Mouse (Mus musculus): ENCODE results near the gene Cxcr4. TPM values are rescaled to one million over a fixed set of nuclear protein-coding genes. Genes with fewer than 3 reads are reported as not detected.

Gene Cxcr4
- polyA plus RNA-seq, 1 experiment: 96.9 TPM

GRCm38 (mm10) chr1:128595528-128595927 lies 3.4 kb upstream of the Cxcr4 start:
- peak; percentile 82 for DNase-seq (ENCODE audit: low read depth)
- TF ChIP-seq CTCF (IDR thresholded peaks at IDR 0.05; ENCODE audit: borderline replicate concordance, extremely low read depth, insufficient read depth, insufficient read length): no peak
- TF ChIP-seq POLR2A (IDR thresholded peaks at IDR 0.05; ENCODE audit: borderline replicate concordance, extremely low read depth, insufficient read depth, insufficient read length, poor library complexity, severe bottlenecking): no peak

GRCm38 (mm10) chr1:128595105-128595420 lies 3.0 kb upstream of the Cxcr4 start:
- peak; percentile 52 for DNase-seq (ENCODE audit: low read depth)
- TF ChIP-seq POLR2A (IDR thresholded peaks at IDR 0.05; ENCODE audit: borderline replicate concordance, extremely low read depth, insufficient read depth, insufficient read length, poor library complexity, severe bottlenecking) (no peak), CTCF (IDR thresholded peaks at IDR 0.05; ENCODE audit: borderline replicate concordance, extremely low read depth, insufficient read depth, insufficient read length) (no peak)

GRCm38 (mm10) chr1:128594353-128595104 lies 2.4 kb upstream of the Cxcr4 start:
- DNase-seq (ENCODE audit: low read depth): peak; percentile 73
- TF ChIP-seq POLR2A (IDR thresholded peaks at IDR 0.05; ENCODE audit: borderline replicate concordance, extremely low read depth, insufficient read depth, insufficient read length, poor library complexity, severe bottlenecking): no peak
- TF ChIP-seq CTCF (IDR thresholded peaks at IDR 0.05; ENCODE audit: borderline replicate concordance, extremely low read depth, insufficient read depth, insufficient read length): no peak

GRCm38 (mm10) chr1:128592961-128593501 lies 938 bp upstream of the Cxcr4 start:
- peak; percentile 82 for DNase-seq (ENCODE audit: low read depth)
- TF ChIP-seq CTCF (IDR thresholded peaks at IDR 0.05; ENCODE audit: borderline replicate concordance, extremely low read depth, insufficient read depth, insufficient read length) (no peak), POLR2A (IDR thresholded peaks at IDR 0.05; ENCODE audit: borderline replicate concordance, extremely low read depth, insufficient read depth, insufficient read length, poor library complexity, severe bottlenecking) (no peak)

- DNase-seq (ENCODE audit: low read depth): peak; percentile 71
These were observed 327 bp downstream of the Cxcr4 start for GRCm38 (mm10) chr1:128591721-128592210.

GRCm38 (mm10) chr1:128590816-128591720 lies 1.0 kb downstream of the Cxcr4 start:
- TF ChIP-seq CTCF (IDR thresholded peaks at IDR 0.05; ENCODE audit: borderline replicate concordance, extremely low read depth, insufficient read depth, insufficient read length) (no peak), POLR2A (IDR thresholded peaks at IDR 0.05; ENCODE audit: borderline replicate concordance, extremely low read depth, insufficient read depth, insufficient read length, poor library complexity, severe bottlenecking) (no peak)
- peak; percentile 82 for DNase-seq (ENCODE audit: low read depth)

More at GRCm38 (mm10) chr1:128591721-128592210, 327 bp downstream of the Cxcr4 start:
- TF ChIP-seq POLR2A (IDR thresholded peaks at IDR 0.05; ENCODE audit: borderline replicate concordance, extremely low read depth, insufficient read depth, insufficient read length, poor library complexity, severe bottlenecking) (no peak), CTCF (IDR thresholded peaks at IDR 0.05; ENCODE audit: borderline replicate concordance, extremely low read depth, insufficient read depth, insufficient read length) (no peak)

- TF ChIP-seq POLR2A (IDR thresholded peaks at IDR 0.05; ENCODE audit: borderline replicate concordance, extremely low read depth, insufficient read depth, insufficient read length, poor library complexity, severe bottlenecking) (no peak), CTCF (IDR thresholded peaks at IDR 0.05; ENCODE audit: borderline replicate concordance, extremely low read depth, insufficient read depth, insufficient read length) (no peak)
- peak; percentile 49 for DNase-seq (ENCODE audit: low read depth)
These were observed 2.1 kb downstream of the Cxcr4 start for GRCm38 (mm10) chr1:128590011-128590410.

- no peak for DNase-seq (ENCODE audit: low read depth)
- no peak for TF ChIP-seq POLR2A (IDR thresholded peaks at IDR 0.05; ENCODE audit: borderline replicate concordance, extremely low read depth, insufficient read depth, insufficient read length, poor library complexity, severe bottlenecking)
- TF ChIP-seq CTCF (IDR thresholded peaks at IDR 0.05; ENCODE audit: borderline replicate concordance, extremely low read depth, insufficient read depth, insufficient read length): no peak
These were observed 2.6 kb downstream of the Cxcr4 start for GRCm38 (mm10) chr1:128589488-128589887.

- DNase-seq (ENCODE audit: low read depth): no peak
- TF ChIP-seq POLR2A (IDR thresholded peaks at IDR 0.05; ENCODE audit: borderline replicate concordance, extremely low read depth, insufficient read depth, insufficient read length, poor library complexity, severe bottlenecking) (no peak), CTCF (IDR thresholded peaks at IDR 0.05; ENCODE audit: borderline replicate concordance, extremely low read depth, insufficient read depth, insufficient read length) (no peak)
These were observed 3.8 kb downstream of the Cxcr4 start for GRCm38 (mm10) chr1:128588337-128588736.

- DNase-seq (ENCODE audit: low read depth): no peak
- TF ChIP-seq CTCF (IDR thresholded peaks at IDR 0.05; ENCODE audit: borderline replicate concordance, extremely low read depth, insufficient read depth, insufficient read length) (no peak), POLR2A (IDR thresholded peaks at IDR 0.05; ENCODE audit: borderline replicate concordance, extremely low read depth, insufficient read depth, insufficient read length, poor library complexity, severe bottlenecking) (no peak)
These were observed 4.9 kb downstream of the Cxcr4 start for GRCm38 (mm10) chr1:128586928-128587780.
